Mouse (Mus musculus) stomach, embryonic 14.5 days (tissue): ENCODE results near the gene Angel2. TPM values are rescaled to one million over a fixed set of nuclear protein-coding genes. Genes with fewer than 3 reads are reported as not detected.

ENCODE experiments used
- polyA plus RNA-seq: library from polyadenylated mRNA; unstranded; fragments of >200 nt; fragmentation: Nextera tagmentation; extraction: Ambion mirVana; gene quantifications from 2 replicates; pipeline ENCODE4 v1.2.1, GENCODE M21; 2014

The Angel2 gene
- polyA plus RNA-seq, 1 experiment from 2014 or later = 41.1 TPM

Other genes with a start within 250 kb of the Angel2 start
- gene Rps6kc1, start 13.3 kb upstream of the Angel2 start, polyA plus RNA-seq = 15.3 and 16.1 TPM in 2 replicates
- gene Vash2, start 54.2 kb downstream of the Angel2 start, polyA plus RNA-seq = 33.5 and 35.3 TPM in 2 replicates
- gene Flvcr1, start 101.0 kb downstream of the Angel2 start, polyA plus RNA-seq = 5.8 and 6.6 TPM in 2 replicates
- not detected in 2 replicates for gene Spata45, start 111.5 kb downstream of the Angel2 start, polyA plus RNA-seq
- gene Tatdn3, start 137.8 kb downstream of the Angel2 start, polyA plus RNA-seq = 14.8 and 20.4 TPM in 2 replicates
- 17.5 and 22.0 TPM in 2 replicates for gene Nsl1, start 137.9 kb downstream of the Angel2 start, polyA plus RNA-seq
- 13.4 and 13.6 TPM in 2 replicates for gene Batf3, start 172.7 kb downstream of the Angel2 start, polyA plus RNA-seq
- gene Fam71a, start 239.7 kb downstream of the Angel2 start, polyA plus RNA-seq = not detected in 2 replicates